Comparison of ENCODE assay signal across 11 mouse cellular contexts in genomic region chr17:24252329-24252728, GRCm38 (mm10). TPM values are rescaled to one million over a fixed set of nuclear protein-coding genes. Genes with fewer than 3 reads are reported as not detected.
DNase-seq lines count a peak whose midpoint lies in the region; ATAC-seq and TF ChIP-seq lines count a peak whose summit lies in the region.
"Had no signal": no experiment of that assay in that cellular context is flagged by ENCODE, and none has a peak within 500 bp of the region (broad histone marks: within the 10 kb centered on the region; RNA-seq: fewer than 3 reads in every experiment).

No protein-coding gene starts in this region.

- TF ChIP-seq EP300 in stomach, postnatal 0 days (optimal IDR thresholded peaks at IDR 0.05), result no peak

- no peaks in the 10 kb centered on the region for H3K27me3 ChIP-seq in hindbrain, embryonic 12.5 days
- H3K27me3 ChIP-seq in hindbrain, postnatal 0 days (ENCODE audit: insufficient read depth, low read length), result no peaks in the 10 kb centered on the region
- H3K27me3 ChIP-seq in E14TG2a.4 (ENCODE audit: insufficient read depth, low read length), result no peaks in the 10 kb centered on the region
- no peaks in the 10 kb centered on the region for H3K27me3 ChIP-seq in limb, embryonic 15.5 days
- H3K27me3 ChIP-seq in stomach, postnatal 0 days (ENCODE audit: control insufficient read depth, insufficient read depth, low read length), result no peaks in the 10 kb centered on the region

- TF ChIP-seq CTCF in hindbrain, postnatal 0 days (IDR thresholded peaks at IDR 0.05; ENCODE audit: low read depth), result no peak
- no peak for TF ChIP-seq CTCF in E14TG2a.4 (conservative IDR thresholded peaks at IDR 0.05; ENCODE audit: low read length)
- TF ChIP-seq CTCF in bone marrow, adult 2 months (IDR thresholded peaks at IDR 0.05; ENCODE audit: control insufficient read depth, insufficient read depth, low read length), result no peak
- TF ChIP-seq CTCF in stomach, postnatal 0 days (IDR thresholded peaks at IDR 0.05; ENCODE audit: low read depth), result no peak

- H3K27ac ChIP-seq in hindbrain, embryonic 12.5 days, result no peak overlapping the region
- H3K27ac ChIP-seq in hindbrain, postnatal 0 days, result no peak overlapping the region
- peak overlapping the region; percentile 86; the same call in 1 of the 2 replicates for H3K27ac ChIP-seq in bone marrow, adult 2 months (ENCODE audit: control insufficient read depth, insufficient read depth, low read depth, low read length, poor library complexity)
- 0 out of 2 replicates have a peak overlapping the region, but pooled peaks have one; percentile 76 for H3K27ac ChIP-seq in limb, embryonic 15.5 days
- H3K27ac ChIP-seq in stomach, postnatal 0 days (replicated peaks), result no peak overlapping the region

- WGBS in hindbrain, embryonic 12.5 days, result 93% methylated on average over 2 of the region's 2 CpGs
- WGBS in hindbrain, postnatal 0 days, result 99% methylated on average over 2 of the region's 2 CpGs
- 96% methylated on average over 2 of the region's 2 CpGs for WGBS in bone marrow, adult 2 months
- WGBS in limb, embryonic 15.5 days, result 93% methylated on average over 2 of the region's 2 CpGs
- 97% methylated on average over 2 of the region's 2 CpGs for WGBS in stomach, postnatal 0 days

- peaks cover 16% of the 10 kb centered on the region for H3K4me1 ChIP-seq in hindbrain, embryonic 12.5 days
- H3K4me1 ChIP-seq in hindbrain, postnatal 0 days (ENCODE audit: insufficient read depth, low read length), result peaks cover 6% of the 10 kb centered on the region; the same call in 1 of the 2 replicates
- peaks cover 33% of the 10 kb centered on the region for H3K4me1 ChIP-seq in E14TG2a.4 (replicated peaks; ENCODE audit: low read depth, low read length)
- no peaks in the 10 kb centered on the region; the same call in 1 of the 2 replicates for H3K4me1 ChIP-seq in bone marrow, adult 2 months (ENCODE audit: control insufficient read depth, insufficient read depth, low read length)
- peaks cover 14% of the 10 kb centered on the region for H3K4me1 ChIP-seq in limb, embryonic 15.5 days
- 0 out of 2 replicates have a peak, but pooled peaks cover 2% of the 10 kb centered on the region for H3K4me1 ChIP-seq in stomach, postnatal 0 days (replicated peaks; ENCODE audit: control insufficient read depth, insufficient read depth)

- no peak overlapping the region for H3K4me2 ChIP-seq in hindbrain, embryonic 12.5 days (replicated peaks)
- no peak overlapping the region; the same call in 1 of the 2 replicates for H3K4me2 ChIP-seq in hindbrain, postnatal 0 days (ENCODE audit: low read depth, low read length)
- H3K4me2 ChIP-seq in limb, embryonic 15.5 days, result no peak overlapping the region
- no peak overlapping the region for H3K4me2 ChIP-seq in stomach, postnatal 0 days (replicated peaks; ENCODE audit: low read depth)

- no peaks in the 10 kb centered on the region for H3K9me3 ChIP-seq in hindbrain, embryonic 12.5 days (replicated peaks)
- H3K9me3 ChIP-seq in hindbrain, postnatal 0 days (ENCODE audit: low read length), result no peaks in the 10 kb centered on the region
- H3K9me3 ChIP-seq in E14TG2a.4 (ENCODE audit: low read length), result peaks cover 5% of the 10 kb centered on the region
- no peaks in the 10 kb centered on the region for H3K9me3 ChIP-seq in limb, embryonic 15.5 days
- H3K9me3 ChIP-seq in stomach, postnatal 0 days (ENCODE audit: control insufficient read depth, low read length), result no peaks in the 10 kb centered on the region

- H3K9ac ChIP-seq in hindbrain, embryonic 12.5 days, result no peak overlapping the region
- no peak overlapping the region for H3K9ac ChIP-seq in hindbrain, postnatal 0 days (replicated peaks; ENCODE audit: low read length)
- H3K9ac ChIP-seq in limb, embryonic 15.5 days, result no peak overlapping the region
- no peak overlapping the region for H3K9ac ChIP-seq in stomach, postnatal 0 days (ENCODE audit: low read length)

- H3K4me3 ChIP-seq in hindbrain, embryonic 12.5 days, result peak overlapping the region; percentile 76; the same call in 1 of the 2 replicates
- no peak overlapping the region for H3K4me3 ChIP-seq in hindbrain, postnatal 0 days (ENCODE audit: low read length)
- peak overlapping the region; percentile 96 for H3K4me3 ChIP-seq in E14TG2a.4 (replicated peaks; ENCODE audit: low read length)
- H3K4me3 ChIP-seq in bone marrow, adult 2 months (replicated peaks; ENCODE audit: control insufficient read depth, low read depth, low read length), result no peak overlapping the region
- no peak overlapping the region for H3K4me3 ChIP-seq in limb, embryonic 15.5 days
- no peak overlapping the region for H3K4me3 ChIP-seq in stomach, postnatal 0 days (ENCODE audit: low read depth, low read length)

- no peak for DNase-seq in hindbrain, postnatal 0 days (ENCODE audit: low spot score)
- no peak for DNase-seq in left cerebral cortex, postnatal 14 days (ENCODE audit: low spot score in 2 of 2)
- DNase-seq in right cerebral cortex, adult 18-20 months, result no peak
- DNase-seq in stomach, postnatal 0 days (ENCODE audit: low spot score), result no peak
- DNase-seq: adrenal gland, adult 8-10 months; cerebellum, adult 9-10 months had no signal

- TF ChIP-seq POLR2A in bone marrow, adult 2 months (IDR thresholded peaks at IDR 0.05; ENCODE audit: borderline replicate concordance, control insufficient read depth, low read depth, low read length), result no peak

- H3K36me3 ChIP-seq in hindbrain, embryonic 12.5 days, result peaks cover 17% of the 10 kb centered on the region
- H3K36me3 ChIP-seq in hindbrain, postnatal 0 days (ENCODE audit: insufficient read depth, low read length), result 0 out of 2 replicates have a peak, but pooled peaks cover 5% of the 10 kb centered on the region
- H3K36me3 ChIP-seq in E14TG2a.4 (ENCODE audit: insufficient read depth, low read length), result peaks cover 24% of the 10 kb centered on the region
- H3K36me3 ChIP-seq in limb, embryonic 15.5 days, result peaks cover 16% of the 10 kb centered on the region
- H3K36me3 ChIP-seq in stomach, postnatal 0 days (ENCODE audit: control insufficient read depth, insufficient read depth, low read length), result no peaks in the 10 kb centered on the region

- intact Hi-C loops in left cerebral cortex, postnatal 14 days (cut with DNase I), result no loop called here

- ATAC-seq in hindbrain, embryonic 12.5 days (ENCODE audit: low FRiP score), result no peak
- no peak for ATAC-seq in hindbrain, postnatal 0 days
- no peak for ATAC-seq in limb, embryonic 15.5 days (ENCODE audit: insufficient number of reproducible peaks, low FRiP score, low TSS enrichment, low read depth)
- ATAC-seq in stomach, postnatal 0 days (ENCODE audit: low FRiP score, low TSS enrichment), result no peak

RNA-seq across cellular contexts. Expression of gene Ccnf, which starts 1.0 kb away (rescaled TPM):
- polyA plus RNA-seq in hindbrain, embryonic 12.5 days (2016; fragmentation: Nextera tagmentation; extraction: Ambion mirVana), result 49.2 and 53.3 TPM in 2 replicates
- total RNA-seq in hindbrain, postnatal 0 days (2014; rRNA removed), result 6.8 and 10.2 TPM in 2 replicates
- 7.1 and 7.6 TPM in 2 replicates for polyA plus RNA-seq in hindbrain, postnatal 0 days (2015; fragmentation: Nextera tagmentation; extraction: Ambion mirVana)
- 58.4 and 73.9 TPM in 2 replicates for polyA plus RNA-seq in bone marrow, adult 2 months (2011; ENCODE audit: insufficient read depth, insufficient read length, low replicate concordance, missing spikeins)
- 45.0 and 47.9 TPM in 2 replicates for polyA plus RNA-seq in limb, embryonic 15.5 days (2015; fragmentation: Nextera tagmentation; extraction: Ambion mirVana)
- 1 to 10 TPM; 6.2 to 6.7 TPM for total RNA-seq in left cerebral cortex, postnatal 14 days (2021)
- 8.7 and 11.8 TPM in 2 replicates for polyA plus RNA-seq in stomach, postnatal 0 days (2015; fragmentation: Nextera tagmentation; extraction: Ambion mirVana)

RNA-seq across cellular contexts. Expression of gene Tedc2, which starts 31.7 kb away (rescaled TPM):
- 14.8 and 15.6 TPM in 2 replicates for polyA plus RNA-seq in hindbrain, embryonic 12.5 days (2016; fragmentation: Nextera tagmentation; extraction: Ambion mirVana)
- 18.5 and 19.3 TPM in 2 replicates for total RNA-seq in hindbrain, postnatal 0 days (2014; rRNA removed)
- polyA plus RNA-seq in hindbrain, postnatal 0 days (2015; fragmentation: Nextera tagmentation; extraction: Ambion mirVana), result 9.8 and 10.2 TPM in 2 replicates
- 11.7 and 15.1 TPM in 2 replicates for polyA plus RNA-seq in bone marrow, adult 2 months (2011; ENCODE audit: insufficient read depth, insufficient read length, low replicate concordance, missing spikeins)
- 10.3 and 11.4 TPM in 2 replicates for polyA plus RNA-seq in limb, embryonic 15.5 days (2015; fragmentation: Nextera tagmentation; extraction: Ambion mirVana)
- 10 to 100 TPM in 1 of 2 experiments, 1 to 10 TPM in 1; 8.7 to 10.1 TPM for total RNA-seq in left cerebral cortex, postnatal 14 days (2021)
- polyA plus RNA-seq in stomach, postnatal 0 days (2015; fragmentation: Nextera tagmentation; extraction: Ambion mirVana), result 4.8 and 6.1 TPM in 2 replicates

RNA-seq across cellular contexts. Expression of gene Ntn3, which starts 43.0 kb away (rescaled TPM):
- polyA plus RNA-seq in hindbrain, embryonic 12.5 days (2016; fragmentation: Nextera tagmentation; extraction: Ambion mirVana), result 10.9 and 12.1 TPM in 2 replicates
- 26.9 and 32.5 TPM in 2 replicates for total RNA-seq in hindbrain, postnatal 0 days (2014; rRNA removed)
- 4.1 and 4.3 TPM in 2 replicates for polyA plus RNA-seq in hindbrain, postnatal 0 days (2015; fragmentation: Nextera tagmentation; extraction: Ambion mirVana)
- 0.27 and 0.37 TPM in 2 replicates for polyA plus RNA-seq in bone marrow, adult 2 months (2011; ENCODE audit: insufficient read depth, insufficient read length, low replicate concordance, missing spikeins)
- polyA plus RNA-seq in limb, embryonic 15.5 days (2015; fragmentation: Nextera tagmentation; extraction: Ambion mirVana), result 8.8 and 13.8 TPM in 2 replicates
- 10 to 100 TPM; 11.0 to 12.6 TPM for total RNA-seq in left cerebral cortex, postnatal 14 days (2021)
- polyA plus RNA-seq in stomach, postnatal 0 days (2015; fragmentation: Nextera tagmentation; extraction: Ambion mirVana), result 2.8 and 3.1 TPM in 2 replicates
- total RNA-seq: granulocyte monocyte progenitor cell, adult 5-6 weeks had no signal

RNA-seq across cellular contexts. Expression of gene Tbc1d24, which starts 47.0 kb away (rescaled TPM):
- polyA plus RNA-seq in hindbrain, embryonic 12.5 days (2016; fragmentation: Nextera tagmentation; extraction: Ambion mirVana), result 13.5 and 17.0 TPM in 2 replicates
- 145 and 151 TPM in 2 replicates for total RNA-seq in hindbrain, postnatal 0 days (2014; rRNA removed)
- polyA plus RNA-seq in hindbrain, postnatal 0 days (2015; fragmentation: Nextera tagmentation; extraction: Ambion mirVana), result 21.1 and 22.8 TPM in 2 replicates
- 4.2 and 10.6 TPM in 2 replicates for polyA plus RNA-seq in bone marrow, adult 2 months (2011; ENCODE audit: insufficient read depth, insufficient read length, low replicate concordance, missing spikeins)
- polyA plus RNA-seq in limb, embryonic 15.5 days (2015; fragmentation: Nextera tagmentation; extraction: Ambion mirVana), result 7.3 and 7.4 TPM in 2 replicates
- 10 to 100 TPM; 71.1 to 72.5 TPM for total RNA-seq in left cerebral cortex, postnatal 14 days (2021)
- polyA plus RNA-seq in stomach, postnatal 0 days (2015; fragmentation: Nextera tagmentation; extraction: Ambion mirVana), result 1.4 and 1.5 TPM in 2 replicates

Comparison
In these comparisons a context has a peak if more than half of its experiments do, and no peak if none do; other contexts are left out.
1. H3K4me3 ChIP-seq: peak in hindbrain, embryonic 12.5 days (single experiment) and E14TG2a.4 (single experiment); none in hindbrain, postnatal 0 days (single experiment), bone marrow, adult 2 months (single experiment), limb, embryonic 15.5 days (single experiment) and stomach, postnatal 0 days (single experiment).
2. H3K27ac ChIP-seq: peak in bone marrow, adult 2 months (single experiment) and limb, embryonic 15.5 days (single experiment); none in hindbrain, embryonic 12.5 days (single experiment), hindbrain, postnatal 0 days (single experiment) and stomach, postnatal 0 days (single experiment).